Mouse (Mus musculus) cerebral cortex, adult 2 months (tissue): ENCODE data around the gene Kif21a.

Source experiments
- WGBS: fragments of 180-500 bp; shearing (Covaris S2); methylation state at CpG from one replicate; pipeline ENCODE4 v1.1.7; 2018; 5-methylcytosine and 5-hydroxymethylcytosine counted together

The Kif21a gene

DNA sequence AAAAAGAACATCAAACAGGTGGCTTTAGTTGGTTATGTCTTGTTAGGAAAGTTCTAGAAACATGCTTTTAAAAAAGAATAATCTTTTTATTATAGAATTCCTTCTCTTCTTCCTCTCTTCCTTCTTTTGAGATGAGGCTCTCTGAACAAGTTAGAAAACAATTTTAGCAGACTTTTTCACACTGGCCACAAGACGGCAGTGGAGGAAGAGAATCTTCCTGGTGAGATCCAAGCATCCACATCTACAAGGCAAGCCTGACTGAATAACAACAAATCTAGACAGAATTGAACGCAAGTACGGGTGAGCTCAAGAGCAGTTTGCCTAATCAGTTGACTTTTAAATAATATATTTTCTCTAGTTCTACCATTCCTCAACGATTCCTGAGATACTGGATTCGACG, 98.4 kb downstream of the Kif21a start:
- 48% methylated on average over 6 of the region's 6 CpGs for WGBS

DNA sequence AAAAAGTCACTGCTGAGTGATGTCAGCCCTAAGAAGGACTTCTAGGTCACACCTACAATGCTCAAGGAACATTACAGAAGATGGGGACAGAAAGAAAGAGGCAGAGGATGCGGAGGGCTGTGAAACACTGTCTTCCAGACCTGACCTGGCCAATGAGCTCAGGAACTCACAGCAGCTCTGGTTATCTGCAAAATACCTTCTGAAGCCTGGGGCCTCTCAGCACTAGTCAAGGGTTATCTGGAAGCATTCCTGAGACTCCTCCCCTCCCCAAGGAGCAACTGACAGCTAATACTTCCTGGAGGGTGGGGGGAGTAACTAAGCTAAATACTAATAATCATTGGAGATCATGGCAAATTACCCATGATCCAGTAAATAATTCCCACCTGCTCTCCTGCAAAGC, 111.3 kb downstream of the Kif21a start:
- WGBS = 96% methylated on average over 1 of the region's 1 CpGs

DNA sequence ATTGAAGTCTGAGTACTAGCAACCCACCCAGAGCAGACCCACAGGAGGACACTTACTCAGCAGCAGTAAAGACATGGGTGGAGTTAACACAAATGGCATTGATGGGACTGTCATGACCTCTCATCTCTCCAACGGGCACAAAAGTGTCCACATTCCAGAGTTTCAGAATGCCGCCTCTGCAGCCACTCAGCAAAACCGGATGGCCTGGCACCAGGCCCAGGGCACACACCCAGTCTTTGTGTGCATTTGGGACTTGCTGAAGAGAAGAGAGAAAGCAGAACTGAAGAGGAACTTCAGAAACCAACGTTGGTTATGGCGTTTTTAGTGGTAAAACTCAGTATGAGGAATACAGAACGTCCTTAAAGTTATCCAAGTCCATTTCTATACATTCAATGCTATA, 114.2 kb downstream of the Kif21a start:
- 43% methylated on average over 6 of the region's 6 CpGs for WGBS

DNA sequence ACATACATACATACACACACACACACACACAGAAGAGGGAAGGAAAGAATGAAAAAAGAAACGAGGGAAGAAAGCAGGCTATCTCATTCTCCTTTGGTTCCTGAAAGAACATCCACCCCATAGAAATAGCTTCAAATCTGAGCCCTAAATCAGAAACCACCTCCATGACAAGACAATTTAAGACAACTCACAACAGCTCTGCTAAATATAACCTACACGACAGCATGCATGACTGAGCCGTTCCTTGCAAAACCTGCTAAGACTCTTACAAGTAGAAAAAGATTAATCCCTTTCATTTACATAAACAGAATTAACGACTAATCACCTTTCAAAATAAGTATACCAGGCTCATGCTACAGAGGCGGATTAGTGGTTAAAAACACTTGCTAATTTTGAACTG, 118.3 kb downstream of the Kif21a start:
- 20% methylated on average over 5 of the region's 5 CpGs for WGBS

DNA sequence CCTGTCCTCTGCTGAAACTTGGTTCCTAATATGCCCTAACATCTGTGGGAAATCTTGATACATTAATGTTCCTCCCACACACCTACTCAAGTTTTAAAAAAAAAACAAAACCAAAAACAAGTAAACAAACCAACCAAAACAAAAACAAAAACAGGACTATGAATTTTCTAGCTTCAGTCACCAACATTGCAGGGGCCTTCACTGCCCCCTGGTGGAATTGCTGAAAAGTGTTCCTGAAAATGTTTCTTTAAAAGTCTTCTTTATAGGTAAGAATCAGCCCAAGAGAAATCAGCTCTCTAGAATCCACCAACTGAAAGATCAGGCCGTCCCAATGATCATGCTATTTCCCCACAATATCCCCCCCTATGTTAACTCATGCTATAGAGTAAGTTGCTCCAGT, 120.7 kb downstream of the Kif21a start:
- 7% methylated on average over 1 of the region's 1 CpGs for WGBS

DNA sequence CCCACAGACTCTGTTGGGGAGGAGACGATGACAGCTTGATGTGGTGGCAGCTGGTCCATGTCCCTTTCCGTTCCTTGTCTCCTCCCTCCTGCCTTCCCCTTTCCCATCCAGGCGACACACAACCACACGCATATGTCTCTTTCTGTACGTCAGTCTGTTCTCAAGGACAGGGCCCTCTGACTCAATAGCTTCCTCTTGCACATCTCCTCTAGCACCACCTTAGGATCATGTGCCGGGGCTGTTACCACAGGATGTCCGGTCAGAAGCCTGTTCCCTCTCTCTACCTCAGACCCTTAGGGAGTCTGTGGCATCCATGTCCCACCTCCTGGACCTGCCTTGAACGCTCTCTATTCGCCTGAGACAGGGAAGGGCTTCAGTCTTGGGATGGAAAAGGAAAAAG, 153.3 kb downstream of the Kif21a start:
- WGBS = 87% methylated on average over 9 of the region's 9 CpGs

DNA sequence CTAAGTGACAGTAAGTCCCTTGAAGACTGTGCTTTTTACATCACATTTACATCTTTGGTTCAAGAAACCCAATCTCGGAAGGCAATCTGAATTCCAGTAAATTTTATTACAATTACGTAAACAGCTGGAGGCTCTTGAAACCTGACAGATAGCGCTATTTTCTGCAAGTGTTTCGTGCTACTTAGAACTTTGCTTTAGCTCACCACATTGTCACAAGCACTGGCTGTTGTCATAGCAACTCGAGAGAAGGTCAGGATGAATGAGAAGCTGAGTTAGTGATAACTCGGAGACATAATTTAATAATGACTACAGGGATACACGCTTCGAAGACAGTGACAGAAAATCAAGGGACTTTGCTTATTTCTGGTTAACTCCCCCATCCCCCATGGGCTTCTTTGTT, 162.3 kb downstream of the Kif21a start:
- WGBS = 36% methylated on average over 8 of the region's 8 CpGs
